Mouse (Mus musculus) bone marrow macrophage, adult 2 months (primary cell): ENCODE results near the gene Intu. TPM values are rescaled to one million over a fixed set of nuclear protein-coding genes. Genes with fewer than 3 reads are reported as not detected.

Source experiments
- H3K27ac ChIP-seq: 2 replicates; pipeline ENCODE4 v1.5.1; 2012; ENCODE audit warnings: low read depth, low read length; ENCODE audit not compliant: insufficient read depth
- H3K4me1 ChIP-seq: 2 replicates; pipeline ENCODE4 v1.6.1; 2012; ENCODE audit warnings: low read length; ENCODE audit not compliant: control insufficient read depth, insufficient read depth
- H3K4me3 ChIP-seq: 2 replicates; pipeline ENCODE4 v1.5.1; 2012; ENCODE audit warnings: mild to moderate bottlenecking, low read length, moderate library complexity; ENCODE audit not compliant: insufficient read depth
- CTCF ChIP-seq: IDR thresholded peaks from 2 replicates; pipeline ENCODE4 v1.5.1; 2012; ENCODE audit warnings: low read depth, mild to moderate bottlenecking, low read length, moderate library complexity
- POLR2A ChIP-seq: IDR thresholded peaks from 2 replicates; pipeline ENCODE4 v1.6.1; 2012; ENCODE audit warnings: mild to moderate bottlenecking, low read depth, low read length, borderline replicate concordance
- polyA plus RNA-seq: library from polyadenylated mRNA; stranded (reverse); fragments of >200 nt; gene quantifications from 2 replicates; pipeline ENCODE4 v1.2.4, GENCODE M21; 2012; ENCODE audit not compliant: missing spikeins, insufficient read depth, insufficient read length

Intu gene
- polyA plus RNA-seq, 1 experiment = 2.7 TPM

DNA sequence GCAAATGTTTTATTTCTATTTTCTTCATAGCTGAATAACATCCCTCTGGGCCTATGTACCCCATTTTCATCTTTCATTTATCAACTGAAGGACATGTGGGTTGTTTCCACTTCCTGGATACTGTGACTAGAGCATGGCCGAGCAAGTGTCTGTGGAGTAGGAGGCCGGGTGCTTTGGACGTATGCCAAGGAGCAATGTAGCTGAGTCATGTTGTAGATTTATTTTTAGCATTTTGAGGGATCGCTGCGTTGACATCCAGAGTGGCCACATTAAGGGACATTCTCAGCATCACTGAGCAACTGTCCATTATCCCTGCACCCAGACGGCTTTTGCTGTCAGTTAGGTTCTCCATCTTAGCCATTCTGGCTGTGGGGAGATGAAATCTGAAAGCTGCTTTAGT, 20.5 kb upstream of the Intu start:
- TF ChIP-seq POLR2A = no peak
- no peak for TF ChIP-seq CTCF
- no peak overlapping the region for H3K27ac ChIP-seq
- no peak overlapping the region for H3K4me3 ChIP-seq
- H3K4me1 ChIP-seq = peaks cover 3% of the 10 kb centered on the region

DNA sequence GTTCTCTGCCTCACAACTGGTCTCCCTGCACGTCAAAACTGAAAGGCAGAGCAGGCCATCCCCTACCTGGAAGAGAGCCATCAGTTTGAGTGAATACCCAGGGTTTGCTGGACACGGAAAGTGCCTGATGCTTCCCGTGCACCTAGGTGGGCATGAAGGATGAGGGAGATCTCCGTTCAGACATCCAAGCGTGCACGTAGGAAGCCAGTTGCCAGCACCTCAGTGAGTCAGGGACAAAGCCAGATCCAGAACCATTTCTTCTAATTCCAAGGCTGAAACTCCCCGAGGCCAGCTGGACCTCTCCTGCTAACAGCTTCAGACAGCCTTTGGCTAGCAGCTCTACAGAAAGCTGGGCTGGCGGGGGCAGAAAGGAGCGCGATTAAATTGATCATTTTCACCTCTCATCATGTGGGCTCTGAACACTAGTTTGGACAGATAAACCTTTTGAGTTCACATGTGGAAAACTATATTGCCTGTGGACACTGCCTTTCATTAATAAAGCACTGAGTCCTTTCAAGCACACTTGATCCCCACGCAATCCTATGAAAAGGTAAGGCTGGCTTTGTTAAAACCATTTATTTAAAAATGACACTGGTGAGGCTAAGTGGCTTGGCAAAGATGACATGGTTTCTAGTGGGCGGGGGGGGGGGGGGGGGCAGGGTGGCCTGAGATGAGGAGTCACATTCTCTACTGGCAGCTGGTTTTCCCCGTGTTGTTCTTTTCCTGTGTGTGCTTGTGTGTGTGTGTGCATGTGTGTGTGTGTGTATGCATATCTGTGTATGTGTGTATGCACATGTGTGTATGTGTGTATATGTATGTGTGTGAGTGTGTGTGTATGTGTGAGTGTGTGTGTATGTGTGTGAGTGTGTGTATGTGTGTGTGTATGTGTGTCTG, 17.9 kb upstream of the Intu start:
- TF ChIP-seq POLR2A = no peak
- no peak for TF ChIP-seq CTCF
- Histone ChIP-seq H3K27ac (no peak overlapping the region), H3K4me3 (no peak overlapping the region), H3K4me1 (peaks cover 3% of the 10 kb centered on the region)

DNA sequence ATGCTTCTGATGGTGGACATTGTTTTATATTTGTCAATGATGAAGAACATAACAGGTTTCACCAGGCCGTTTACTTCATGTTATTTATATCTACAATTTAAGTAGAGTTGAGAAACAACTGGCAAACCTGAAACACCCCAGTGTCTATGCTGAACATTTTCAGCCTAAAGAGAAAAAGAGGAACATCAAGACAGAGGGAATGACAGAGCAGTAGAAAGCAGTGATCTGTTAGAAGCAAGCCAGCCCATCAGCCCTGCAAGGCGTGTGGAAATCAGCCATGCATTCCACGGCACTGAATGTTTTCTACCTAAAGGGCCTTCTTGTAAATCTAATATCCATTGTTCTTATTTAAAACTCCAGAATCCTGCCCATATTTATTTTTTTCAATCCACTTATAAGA, 12.8 kb upstream of the Intu start:
- no peak overlapping the region for H3K27ac ChIP-seq
- TF ChIP-seq POLR2A (no peak), CTCF (no peak)
- H3K4me1 ChIP-seq = peaks cover under 1% of the 10 kb centered on the region; the same call in 1 of the 2 replicates
- no peak overlapping the region for H3K4me3 ChIP-seq

DNA sequence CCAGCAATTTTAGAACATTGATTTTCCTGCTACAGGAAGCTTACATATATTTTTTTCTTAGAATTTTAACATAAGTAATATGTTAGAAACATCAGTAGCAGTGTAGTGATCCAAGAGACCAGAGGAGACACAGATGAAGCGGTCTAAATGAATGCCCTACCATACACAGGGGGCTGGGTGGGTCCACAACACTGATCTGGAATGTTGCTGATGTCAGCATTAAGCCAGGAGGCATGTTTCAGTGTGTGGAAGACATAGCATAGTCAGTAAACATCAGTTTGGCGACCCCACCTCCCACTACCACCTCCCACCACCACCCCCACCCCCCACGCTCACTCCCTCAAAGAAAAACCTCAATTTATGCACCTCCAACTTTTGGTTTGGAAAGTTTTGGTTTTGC, 11.5 kb upstream of the Intu start:
- TF ChIP-seq CTCF (no peak), POLR2A (no peak)
- no peak overlapping the region for H3K4me3 ChIP-seq

DNA sequence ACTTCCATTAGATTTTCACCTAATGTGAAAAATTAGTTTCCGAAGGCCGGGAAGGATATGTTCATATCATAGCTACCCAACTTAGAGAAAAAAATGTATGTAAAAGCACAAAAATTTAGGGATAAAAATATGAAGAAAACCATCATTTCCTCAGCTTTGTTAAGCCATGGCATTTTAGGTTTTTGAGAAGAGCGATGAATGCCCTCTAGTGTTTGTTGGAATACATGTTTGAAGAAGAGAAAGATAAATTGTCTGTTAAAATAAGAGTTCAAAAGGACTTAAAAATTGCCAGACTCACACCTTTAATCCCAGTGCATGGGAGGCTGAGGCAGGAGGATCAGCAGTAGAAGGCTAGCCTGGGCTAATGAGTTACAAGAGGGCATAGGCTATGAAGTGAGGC, 10.5 kb upstream of the Intu start:
- no peak for TF ChIP-seq POLR2A
- no peak for TF ChIP-seq CTCF
- peaks cover 2% of the 10 kb centered on the region; the same call in 1 of the 2 replicates for H3K4me1 ChIP-seq
- no peak overlapping the region for H3K4me3 ChIP-seq
- H3K27ac ChIP-seq = no peak overlapping the region

More for the DNA sequence above, 11.5 kb upstream of the Intu start:
- Histone ChIP-seq H3K27ac (no peak overlapping the region), H3K4me1 (peaks cover 2% of the 10 kb centered on the region; the same call in 1 of the 2 replicates)

DNA sequence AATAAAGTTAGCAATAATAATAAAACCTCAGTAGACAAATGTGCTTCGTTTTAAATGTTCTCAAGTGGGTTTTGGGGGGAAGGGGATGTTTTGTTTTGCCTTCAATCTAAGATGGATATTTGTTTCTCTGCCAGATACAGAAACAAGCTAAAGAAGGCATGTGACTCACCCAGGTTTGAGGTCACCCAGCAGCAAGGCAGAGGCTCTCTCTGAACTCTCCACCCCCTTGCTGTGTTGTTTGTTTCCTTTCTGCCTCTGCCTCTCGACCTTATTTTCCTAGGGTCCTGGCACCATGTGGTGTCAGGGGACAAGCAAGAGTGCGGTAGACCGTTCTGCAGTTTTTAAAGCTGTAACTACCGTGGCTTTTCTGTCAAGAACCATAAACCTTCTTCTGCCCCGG, 8.6 kb upstream of the Intu start:
- H3K4me3 ChIP-seq = peak overlapping the region; percentile 46
- H3K27ac ChIP-seq = peak overlapping the region; percentile 10
- TF ChIP-seq CTCF = no peak
- no peak for TF ChIP-seq POLR2A
- peaks cover 2% of the 10 kb centered on the region; the same call in 1 of the 2 replicates for H3K4me1 ChIP-seq

DNA sequence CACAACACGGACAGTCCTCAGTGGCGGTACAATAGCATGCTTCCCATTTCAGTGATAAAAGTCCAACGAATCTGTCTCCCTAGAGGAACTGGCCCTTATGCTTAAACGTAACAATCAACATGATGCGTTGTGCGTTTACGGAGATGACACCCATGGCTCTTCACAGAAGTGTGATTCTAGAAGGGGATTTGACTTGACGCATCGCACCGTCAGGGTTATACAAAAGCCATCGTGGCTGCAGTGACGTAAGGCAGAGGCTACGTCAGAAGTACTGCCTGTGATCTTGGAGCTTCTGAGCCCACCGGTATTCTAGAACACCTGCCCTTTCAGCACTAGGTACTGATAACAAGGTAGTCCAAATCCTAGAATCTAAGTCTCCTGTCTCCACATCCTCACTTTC, 8.2 kb upstream of the Intu start:
- TF ChIP-seq CTCF (no peak), POLR2A (no peak)
- Histone ChIP-seq H3K27ac (peak overlapping the region; percentile 10), H3K4me1 (peaks cover 2% of the 10 kb centered on the region; the same call in 1 of the 2 replicates), H3K4me3 (peak overlapping the region; percentile 46)

DNA sequence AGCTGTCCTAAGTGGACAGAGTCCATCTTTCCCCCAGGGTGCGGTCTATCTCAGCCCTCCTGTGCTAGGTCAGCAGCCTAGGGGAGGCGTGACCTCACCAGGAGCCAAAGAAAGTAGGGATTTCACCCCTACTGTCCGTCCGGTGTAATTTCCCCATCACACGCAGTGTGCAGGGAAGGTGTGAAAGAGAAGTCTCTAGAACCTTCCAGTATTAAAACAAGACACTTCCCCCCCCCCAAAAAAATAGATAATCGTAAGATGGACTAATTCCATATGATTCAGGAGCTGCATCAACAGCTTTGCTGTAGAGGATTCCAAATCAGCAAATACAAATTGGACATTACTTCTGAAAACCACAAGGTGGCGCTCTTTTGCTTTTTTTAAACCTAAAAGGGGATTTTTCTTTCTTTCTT, 7.7 kb upstream of the Intu start:
- TF ChIP-seq POLR2A (no peak), CTCF (no peak)
- Histone ChIP-seq H3K27ac (no peak overlapping the region), H3K4me1 (peaks cover 4% of the 10 kb centered on the region), H3K4me3 (peak overlapping the region; percentile 46; the same call in 1 of the 2 replicates)

DNA sequence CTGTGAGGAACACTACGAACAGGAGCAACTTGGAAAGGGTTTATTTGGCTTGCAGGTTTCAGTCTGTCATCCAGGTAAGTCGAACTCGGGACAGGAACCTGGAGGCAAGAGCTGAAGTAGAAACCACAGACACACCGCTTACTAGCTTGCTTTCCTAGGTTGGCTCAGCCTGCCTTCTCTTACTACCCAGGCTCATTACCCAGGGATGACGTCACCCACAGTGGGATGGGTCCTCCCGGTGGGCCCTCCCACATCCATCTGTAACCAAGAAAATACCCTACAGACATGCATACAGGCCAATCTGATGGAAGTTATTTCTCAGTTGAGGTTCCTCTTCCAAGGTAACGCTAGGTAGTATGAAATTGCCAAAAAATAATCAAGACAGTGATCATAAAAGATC, 6.2 kb upstream of the Intu start:
- Histone ChIP-seq H3K4me3 (no peak overlapping the region), H3K27ac (no peak overlapping the region), H3K4me1 (peaks cover 11% of the 10 kb centered on the region)
- no peak for TF ChIP-seq POLR2A
- TF ChIP-seq CTCF = no peak

DNA sequence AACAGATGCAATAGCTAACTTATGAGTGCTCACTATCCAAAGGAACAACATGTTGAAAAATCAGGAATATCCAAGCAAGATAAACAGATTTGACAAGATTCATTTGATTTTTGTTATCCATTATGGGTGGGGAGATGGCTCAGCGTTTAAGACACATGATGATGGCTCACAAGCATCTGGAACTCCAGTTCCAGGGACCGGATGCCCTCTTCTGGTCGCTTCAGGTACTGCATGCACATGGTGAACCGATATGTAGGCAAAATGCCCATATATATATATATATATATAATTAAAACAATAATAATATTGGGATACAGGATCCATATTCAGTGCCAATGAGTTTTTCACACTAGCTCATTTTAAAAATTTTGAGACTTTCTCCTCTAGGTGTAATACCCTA, 5.7 kb upstream of the Intu start:
- Histone ChIP-seq H3K4me3 (no peak overlapping the region), H3K4me1 (peaks cover 11% of the 10 kb centered on the region), H3K27ac (no peak overlapping the region)
- TF ChIP-seq CTCF (no peak), POLR2A (no peak)
